Comparison of ENCODE assay signal across 14 mouse cellular contexts in genomic region chr1:169166041-169166850, GRCm38 (mm10).
A peak's percentile ranks its signal among the peaks of the same experiment; 100 is the strongest.
DNase-seq lines count a peak whose midpoint lies in the region; ATAC-seq and TF ChIP-seq lines count a peak whose summit lies in the region.
"Had no signal": no experiment of that assay in that cellular context is flagged by ENCODE, and none has a peak within 500 bp of the region (broad histone marks: within the 10 kb centered on the region; RNA-seq: fewer than 3 reads in every experiment).

No protein-coding gene starts in this region.

- H3K9me3 ChIP-seq in embryonic facial prominence, embryonic 14.5 days (ENCODE audit: control insufficient read depth, low read length) = no peaks in the 10 kb centered on the region; the same call in 1 of the 2 replicates
- H3K9me3 ChIP-seq in embryonic facial prominence, embryonic 10.5 days = no peaks in the 10 kb centered on the region
- H3K9me3 ChIP-seq in midbrain, embryonic 11.5 days (ENCODE audit: control insufficient read depth, low read length) = no peaks in the 10 kb centered on the region
- H3K9me3 ChIP-seq in midbrain, embryonic 16.5 days (replicated peaks; ENCODE audit: control insufficient read depth, low read length, poor library complexity, severe bottlenecking) = no peaks in the 10 kb centered on the region
- no peaks in the 10 kb centered on the region for H3K9me3 ChIP-seq in kidney, postnatal 0 days (replicated peaks; ENCODE audit: low read length)
- no peaks in the 10 kb centered on the region for H3K9me3 ChIP-seq in hindbrain, embryonic 13.5 days
- H3K9me3 ChIP-seq: embryonic facial prominence, embryonic 15.5 days; midbrain, embryonic 13.5 days had no signal

- WGBS in embryonic facial prominence, embryonic 14.5 days = 67% methylated on average over 5 of the region's 5 CpGs
- WGBS in embryonic facial prominence, embryonic 10.5 days = 89% methylated on average over 5 of the region's 5 CpGs
- WGBS in midbrain, embryonic 11.5 days = 93% methylated on average over 5 of the region's 5 CpGs
- whole genome bisulfite sequencing in midbrain, embryonic 16.5 days = 91% methylated on average over 5 of the region's 5 CpGs
- WGBS in kidney, postnatal 0 days = 39% methylated on average over 5 of the region's 5 CpGs
- 92% methylated on average over 5 of the region's 5 CpGs for WGBS in hindbrain, embryonic 13.5 days

- ATAC-seq in embryonic facial prominence, embryonic 14.5 days (ENCODE audit: low read depth) = 0 out of 2 replicates have a peak, but pooled peaks have one; percentile 30
- ATAC-seq in midbrain, embryonic 11.5 days (ENCODE audit: low FRiP score) = no peak
- ATAC-seq in midbrain, embryonic 16.5 days = no peak
- ATAC-seq in kidney, postnatal 0 days (replicated peaks; ENCODE audit: low FRiP score, low read depth) = no peak
- no peak for ATAC-seq in hindbrain, embryonic 13.5 days (ENCODE audit: low FRiP score)
- ATAC-seq: midbrain, embryonic 13.5 days had no signal

- H3K27me3 ChIP-seq in embryonic facial prominence, embryonic 14.5 days (replicated peaks; ENCODE audit: control insufficient read depth, insufficient read depth, low read length) = no peaks in the 10 kb centered on the region
- no peaks in the 10 kb centered on the region for H3K27me3 ChIP-seq in embryonic facial prominence, embryonic 10.5 days (replicated peaks; ENCODE audit: low read depth, poor library complexity, severe bottlenecking)
- H3K27me3 ChIP-seq in midbrain, embryonic 11.5 days (ENCODE audit: control insufficient read depth, insufficient read depth, low read length) = no peaks in the 10 kb centered on the region
- no peaks in the 10 kb centered on the region for H3K27me3 ChIP-seq in midbrain, embryonic 16.5 days (ENCODE audit: control insufficient read depth, insufficient read depth, low read depth, low read length)
- H3K27me3 ChIP-seq in kidney, postnatal 0 days (ENCODE audit: insufficient read depth, low read length) = no peaks in the 10 kb centered on the region
- H3K27me3 ChIP-seq in hindbrain, embryonic 13.5 days = no peaks in the 10 kb centered on the region
- H3K27me3 ChIP-seq: embryonic facial prominence, embryonic 15.5 days; midbrain, embryonic 13.5 days had no signal

- no peak overlapping the region for H3K27ac ChIP-seq in embryonic facial prominence, embryonic 14.5 days (replicated peaks; ENCODE audit: low read depth, low read length)
- no peak overlapping the region for H3K27ac ChIP-seq in embryonic facial prominence, embryonic 10.5 days (replicated peaks)
- no peak overlapping the region for H3K27ac ChIP-seq in midbrain, embryonic 11.5 days (ENCODE audit: low read depth, low read length)
- H3K27ac ChIP-seq in midbrain, embryonic 16.5 days (ENCODE audit: low read length) = no peak overlapping the region
- H3K27ac ChIP-seq in kidney, postnatal 0 days = no peak overlapping the region
- H3K27ac ChIP-seq in left cerebral cortex, adult 2 months = no peak overlapping the region
- H3K27ac ChIP-seq in hindbrain, embryonic 13.5 days = no peak overlapping the region
- H3K27ac ChIP-seq: embryonic facial prominence, embryonic 15.5 days; liver, embryonic 14.5 days; midbrain, embryonic 13.5 days; stomach, postnatal 0 days had no signal

- H3K36me3 ChIP-seq in embryonic facial prominence, embryonic 14.5 days (ENCODE audit: control insufficient read depth, insufficient read depth, low read length) = no peaks in the 10 kb centered on the region
- no peaks in the 10 kb centered on the region for H3K36me3 ChIP-seq in embryonic facial prominence, embryonic 10.5 days (replicated peaks)
- no peaks in the 10 kb centered on the region for H3K36me3 ChIP-seq in midbrain, embryonic 11.5 days (ENCODE audit: control insufficient read depth, insufficient read depth, low read length)
- no peaks in the 10 kb centered on the region for H3K36me3 ChIP-seq in midbrain, embryonic 16.5 days (ENCODE audit: control insufficient read depth, insufficient read depth, low read length)
- no peaks in the 10 kb centered on the region for H3K36me3 ChIP-seq in kidney, postnatal 0 days (ENCODE audit: insufficient read depth, low read length)
- H3K36me3 ChIP-seq in hindbrain, embryonic 13.5 days = no peaks in the 10 kb centered on the region
- H3K36me3 ChIP-seq: embryonic facial prominence, embryonic 15.5 days; midbrain, embryonic 13.5 days had no signal

- DNase-seq in embryonic facial prominence, embryonic 14.5 days (ENCODE audit: low spot score) = peak; percentile 66
- DNase-seq in embryonic facial prominence, embryonic 10.5 days (ENCODE audit: low spot score) = no peak
- DNase-seq in midbrain, embryonic 11.5 days (ENCODE audit: low spot score, missing footprints) = peak; percentile 37
- peak; percentile 88 for DNase-seq in kidney, postnatal 0 days (ENCODE audit: low spot score)
- no peak for DNase-seq in left cerebral cortex, adult 2 months (ENCODE audit: extremely low spot score in 1 of 2, low spot score in 2 of 2)
- DNase-seq in retina, postnatal 1 day = no peak
- DNase-seq: B cell, adult 2 months; cerebellum, adult 9-11 months had no signal

- no peak overlapping the region for H3K4me2 ChIP-seq in embryonic facial prominence, embryonic 14.5 days (ENCODE audit: low read depth, low read length)
- no peak overlapping the region for H3K4me2 ChIP-seq in midbrain, embryonic 11.5 days
- no peak overlapping the region for H3K4me2 ChIP-seq in midbrain, embryonic 16.5 days (ENCODE audit: low read length)
- no peak overlapping the region for H3K4me2 ChIP-seq in kidney, postnatal 0 days (ENCODE audit: low read length)
- H3K4me2 ChIP-seq in hindbrain, embryonic 13.5 days = no peak overlapping the region
- H3K4me2 ChIP-seq: embryonic facial prominence, embryonic 15.5 days; midbrain, embryonic 13.5 days had no signal

- no peak overlapping the region for H3K4me3 ChIP-seq in embryonic facial prominence, embryonic 14.5 days (ENCODE audit: low read depth, low read length)
- H3K4me3 ChIP-seq in embryonic facial prominence, embryonic 10.5 days = no peak overlapping the region
- H3K4me3 ChIP-seq in midbrain, embryonic 11.5 days (ENCODE audit: low read depth, low read length) = no peak overlapping the region
- H3K4me3 ChIP-seq in midbrain, embryonic 16.5 days (ENCODE audit: low read depth, low read length) = no peak overlapping the region
- H3K4me3 ChIP-seq in kidney, postnatal 0 days (replicated peaks; ENCODE audit: low read depth, low read length) = no peak overlapping the region
- H3K4me3 ChIP-seq in left cerebral cortex, adult 2 months = no peak overlapping the region
- no peak overlapping the region for H3K4me3 ChIP-seq in hindbrain, embryonic 13.5 days
- H3K4me3 ChIP-seq: embryonic facial prominence, embryonic 15.5 days; midbrain, embryonic 13.5 days had no signal

- intact Hi-C loops in left cerebral cortex, adult 2 months (cut with DNase I) = no loop called here

- TF ChIP-seq CTCF in kidney, postnatal 0 days (IDR thresholded peaks at IDR 0.05; ENCODE audit: low read depth) = no peak
- TF ChIP-seq CTCF in left cerebral cortex, adult 2 months (IDR thresholded peaks at IDR 0.05) = no peak

- H3K9ac ChIP-seq in embryonic facial prominence, embryonic 14.5 days (ENCODE audit: low read depth, low read length) = no peak overlapping the region
- H3K9ac ChIP-seq in midbrain, embryonic 11.5 days (ENCODE audit: low read length) = no peak overlapping the region
- no peak overlapping the region for H3K9ac ChIP-seq in midbrain, embryonic 16.5 days (ENCODE audit: low read depth, low read length)
- no peak overlapping the region for H3K9ac ChIP-seq in kidney, postnatal 0 days (ENCODE audit: low read depth, low read length)
- no peak overlapping the region for H3K9ac ChIP-seq in hindbrain, embryonic 13.5 days
- H3K9ac ChIP-seq: embryonic facial prominence, embryonic 15.5 days; liver, embryonic 14.5 days; midbrain, embryonic 13.5 days had no signal

- no peaks in the 10 kb centered on the region for H3K4me1 ChIP-seq in embryonic facial prominence, embryonic 14.5 days (ENCODE audit: control insufficient read depth, insufficient read depth, low read length)
- no peaks in the 10 kb centered on the region for H3K4me1 ChIP-seq in embryonic facial prominence, embryonic 10.5 days
- H3K4me1 ChIP-seq in midbrain, embryonic 11.5 days (ENCODE audit: control insufficient read depth, insufficient read depth, low read length) = no peaks in the 10 kb centered on the region
- no peaks in the 10 kb centered on the region for H3K4me1 ChIP-seq in midbrain, embryonic 16.5 days (ENCODE audit: control insufficient read depth, insufficient read depth, low read length)
- H3K4me1 ChIP-seq in kidney, postnatal 0 days (replicated peaks; ENCODE audit: insufficient read depth, low read length) = no peaks in the 10 kb centered on the region
- no peaks in the 10 kb centered on the region for H3K4me1 ChIP-seq in hindbrain, embryonic 13.5 days (replicated peaks)
- H3K4me1 ChIP-seq: embryonic facial prominence, embryonic 15.5 days; midbrain, embryonic 13.5 days had no signal

Comparison
In these comparisons a context has a peak if more than half of its experiments do, and no peak if none do; other contexts are left out.
1. DNase-seq: peak in embryonic facial prominence, embryonic 14.5 days (single experiment), midbrain, embryonic 11.5 days (single experiment) and kidney, postnatal 0 days (single experiment); none in embryonic facial prominence, embryonic 10.5 days (single experiment), left cerebral cortex, adult 2 months (0 of 2) and retina, postnatal 1 day (single experiment).